Mouse (Mus musculus): ENCODE data around the gene Raly.
"Not testable (repeated sequence)": the region's sequence is repeated elsewhere in the genome, so short reads cannot be mapped to it uniquely, and the experiment has no call there.

Gene Raly

DNA sequence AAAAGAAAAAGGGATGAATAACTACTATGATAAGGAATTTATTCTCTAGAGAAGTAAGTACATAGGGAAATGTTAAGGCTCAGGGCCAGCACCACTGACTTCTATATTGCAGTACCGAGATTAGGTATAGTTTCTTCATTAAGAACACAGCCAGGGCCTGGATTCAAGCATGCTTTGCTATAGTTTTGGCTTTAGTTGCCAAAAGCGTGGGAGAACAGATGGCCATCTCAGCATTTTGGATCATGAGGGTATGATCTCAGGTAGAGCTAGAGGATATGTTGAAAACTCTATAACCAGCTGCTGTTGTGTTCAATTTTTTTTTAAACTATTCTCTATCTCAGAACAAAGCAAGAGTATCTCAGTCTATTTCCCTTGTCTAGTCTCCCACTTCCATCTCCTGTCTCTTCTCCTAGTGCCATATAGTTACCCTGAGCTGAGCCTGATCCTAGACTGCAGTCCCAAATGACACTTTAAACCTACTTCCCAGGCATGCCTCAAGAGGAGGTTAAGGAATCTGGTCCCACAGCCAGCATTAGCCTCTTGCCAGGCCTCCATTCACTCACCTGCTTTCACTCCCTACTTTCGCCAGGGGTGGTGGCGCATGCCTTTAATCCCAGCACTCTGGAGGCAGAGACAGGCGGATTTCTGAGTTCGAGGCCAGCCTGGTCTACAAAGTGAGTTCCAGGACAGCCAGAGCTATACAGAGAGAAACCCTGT, 43.4 kb downstream of the Raly start:
- DNase-seq (ENCODE audit: low read depth, low spot score): no peak

DNA sequence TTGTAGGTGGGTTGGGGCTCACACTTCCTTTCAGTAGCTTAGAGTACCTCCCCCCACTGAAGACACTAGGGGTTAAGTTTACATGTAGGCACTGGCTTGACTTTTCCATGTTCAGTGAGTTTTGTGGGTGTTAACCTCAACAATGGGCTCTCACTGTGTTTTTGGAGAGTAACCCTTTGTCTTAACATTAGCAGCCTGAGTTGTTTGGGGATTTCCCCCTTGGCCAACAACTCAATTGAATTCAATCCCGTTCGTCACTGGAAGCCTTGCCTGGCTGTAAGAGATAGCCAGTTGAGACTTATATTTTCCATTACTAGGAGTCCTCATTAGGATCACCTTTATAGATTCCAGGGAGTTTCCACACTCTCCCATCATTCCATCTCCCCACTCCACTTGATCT, 45.6 kb downstream of the Raly start:
- no peak for DNase-seq (ENCODE audit: low read depth, low spot score)

DNA sequence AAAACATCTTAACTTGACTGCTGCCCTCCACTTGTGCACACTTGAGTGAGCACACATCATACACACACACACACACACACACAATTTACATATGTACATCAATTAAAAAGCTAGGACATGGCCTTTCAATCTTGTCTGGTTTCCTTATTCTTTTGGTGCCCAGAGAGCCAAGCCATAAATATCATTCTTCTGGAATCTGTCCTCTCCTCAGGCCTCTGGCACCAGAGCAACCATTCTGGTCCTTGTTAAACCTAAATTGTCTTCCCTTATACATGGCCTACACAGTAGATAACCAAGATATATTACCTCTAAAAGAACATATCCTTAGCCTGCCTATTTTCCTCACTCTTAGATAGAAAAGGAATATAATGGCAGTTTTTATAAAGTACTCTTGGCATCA, 57.2 kb downstream of the Raly start:
- no peak for DNase-seq (ENCODE audit: low read depth, low spot score)

DNA sequence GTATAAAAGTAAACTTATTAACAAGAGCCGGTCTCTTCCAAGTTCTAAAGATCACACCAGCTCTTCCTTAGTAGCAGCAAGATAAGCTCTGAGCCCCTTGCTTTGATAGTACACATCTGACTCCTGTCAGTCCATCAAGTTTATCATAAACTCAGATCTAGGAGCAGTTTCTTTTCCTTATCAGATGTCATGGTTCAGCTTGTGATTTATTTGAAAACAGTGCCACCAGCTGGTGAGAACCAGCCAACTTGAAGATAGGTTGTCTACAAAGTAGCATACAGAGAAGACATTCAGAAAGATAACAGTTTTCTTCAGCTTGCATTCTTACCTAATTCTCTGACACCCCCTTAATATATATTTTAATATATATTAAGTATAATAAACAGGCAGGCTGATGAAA, 64.5 kb downstream of the Raly start:
- DNase-seq (ENCODE audit: low read depth, low spot score): peak; percentile 62

DNA sequence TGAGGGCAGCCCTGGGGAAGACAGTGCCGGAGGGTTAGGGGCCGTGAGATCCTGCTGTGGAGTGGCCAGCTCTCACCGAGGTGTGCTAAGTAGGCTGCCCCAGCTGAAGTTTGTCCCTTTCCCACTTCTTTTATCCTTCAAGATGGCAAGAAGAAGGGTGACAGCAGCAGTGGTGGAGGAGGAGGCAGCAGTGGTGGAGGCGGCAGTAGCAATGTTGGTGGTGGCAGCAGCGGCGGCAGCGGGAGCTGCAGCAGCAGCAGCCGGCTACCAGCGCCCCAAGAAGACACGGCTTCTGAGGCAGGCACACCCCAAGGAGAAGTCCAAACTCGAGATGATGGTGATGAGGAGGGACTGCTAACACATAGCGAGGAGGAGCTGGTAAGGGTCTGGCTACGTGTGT, 72.8 kb downstream of the Raly start:
- DNase-seq (ENCODE audit: low read depth, low spot score): no peak

DNA sequence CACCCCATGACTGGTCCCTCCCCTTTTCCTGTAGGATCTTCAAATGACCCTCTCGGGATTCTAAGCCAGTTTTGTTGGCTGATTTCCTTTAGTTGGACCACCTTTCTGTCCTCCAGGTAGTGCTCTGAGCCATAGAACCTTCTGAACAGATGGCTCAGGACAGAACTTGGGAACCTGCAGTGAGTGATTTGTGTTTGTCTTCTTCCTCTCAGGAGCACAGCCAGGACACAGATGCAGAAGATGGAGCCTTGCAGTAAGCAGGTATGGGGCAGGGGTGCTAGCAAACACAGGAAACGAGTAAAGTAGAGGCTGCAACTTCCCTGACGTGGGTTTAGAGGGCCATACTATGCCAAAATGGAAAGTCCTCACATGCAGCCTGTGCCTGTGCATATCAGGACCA, 74.8 kb downstream of the Raly start:
- DNase-seq (ENCODE audit: low read depth, low spot score): no peak

DNA sequence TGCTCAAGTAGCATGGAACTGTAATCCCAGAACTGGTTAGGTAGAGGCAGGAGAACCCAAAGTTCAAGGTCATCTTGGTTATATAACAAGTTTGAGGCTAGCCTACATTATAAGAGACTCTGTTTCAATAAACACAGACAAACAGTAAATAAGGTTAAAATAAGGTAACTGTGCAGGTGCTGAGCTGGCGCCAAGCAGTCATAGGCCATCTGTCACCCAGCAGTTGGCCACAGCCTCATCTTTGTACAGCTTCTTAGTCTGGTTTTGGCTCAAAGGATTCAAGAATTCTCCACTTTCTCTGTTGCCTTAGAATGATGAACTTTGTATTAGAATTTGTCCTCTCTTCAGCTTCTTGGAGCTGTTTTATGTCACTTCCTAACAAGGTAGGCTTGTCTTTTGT, 77.2 kb downstream of the Raly start:
- DNase-seq (ENCODE audit: low read depth, low spot score): no peak

DNA sequence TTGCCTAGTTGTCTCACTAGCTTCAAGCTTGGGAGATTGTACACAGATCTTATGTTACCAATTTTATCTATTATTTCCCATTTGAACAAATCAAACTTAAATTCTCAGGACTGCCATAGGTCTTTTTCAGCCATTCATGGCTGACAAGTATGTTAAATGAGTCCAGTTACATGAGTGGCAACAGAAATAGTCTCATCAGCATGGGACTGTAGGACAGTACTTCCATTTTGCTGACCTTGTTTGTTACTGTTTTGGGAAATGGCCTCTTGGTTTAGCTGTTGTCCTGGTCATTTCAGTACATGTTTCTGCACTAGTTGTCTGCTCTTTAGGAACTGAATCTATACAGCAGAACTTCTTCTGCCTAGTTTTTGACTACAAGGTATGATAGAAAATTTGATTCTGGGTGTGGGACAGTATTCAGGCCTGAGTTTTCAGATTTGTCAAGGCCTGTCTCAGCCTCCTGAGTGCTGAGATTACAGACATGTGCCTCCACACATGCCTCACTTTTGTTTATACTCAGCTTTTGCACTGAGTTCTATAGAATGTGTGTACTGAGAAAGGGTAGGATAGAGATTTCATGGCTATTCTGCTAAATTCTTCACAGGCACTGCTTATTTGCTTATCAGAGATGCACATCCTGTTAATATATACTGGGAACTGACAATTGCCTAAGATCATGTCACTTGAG, 79.2 kb downstream of the Raly start:
- DNase-seq (ENCODE audit: low read depth, low spot score): no peak

DNA sequence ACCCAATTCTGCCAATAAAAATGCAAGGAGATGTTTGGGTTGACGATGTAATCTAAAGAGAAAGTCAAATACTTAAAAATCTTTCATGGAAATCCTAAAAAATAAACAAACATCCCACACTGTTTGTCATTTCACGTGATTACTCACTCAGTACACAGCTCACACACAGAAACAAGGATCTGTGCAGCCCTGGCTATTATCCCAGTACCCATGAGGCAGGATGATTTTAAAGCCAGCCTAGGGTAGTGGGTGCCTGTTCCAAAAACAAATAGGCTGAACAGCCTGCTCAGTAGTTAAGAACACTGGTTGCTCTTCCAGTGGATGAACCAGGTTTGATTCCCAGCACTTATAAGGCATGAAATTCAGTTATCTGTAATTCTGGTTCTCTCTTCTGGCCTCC, 85.7 kb downstream of the Raly start:
- DNase-seq (ENCODE audit: low read depth, low spot score): no peak

DNA sequence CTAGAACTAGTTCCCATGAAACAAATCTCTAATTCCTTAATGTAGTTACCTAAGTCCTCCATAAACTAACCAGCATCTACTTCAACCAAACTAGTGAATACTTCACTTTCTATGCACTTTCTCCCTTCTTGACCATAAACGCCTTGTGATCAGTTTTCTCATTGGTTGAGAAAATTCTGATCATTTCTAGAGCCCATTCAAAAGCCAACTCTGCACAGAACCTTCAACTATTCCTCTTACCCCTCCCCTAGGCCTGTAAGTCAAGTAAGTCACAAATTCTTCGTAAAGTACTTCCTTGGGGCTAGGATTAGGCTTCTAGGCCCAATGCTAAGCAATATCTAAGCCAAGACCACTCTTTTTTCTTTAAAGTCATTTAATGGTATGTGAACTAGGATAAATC, 100.7 kb downstream of the Raly start:
- DNase-seq (ENCODE audit: low read depth, low spot score): no peak

DNA sequence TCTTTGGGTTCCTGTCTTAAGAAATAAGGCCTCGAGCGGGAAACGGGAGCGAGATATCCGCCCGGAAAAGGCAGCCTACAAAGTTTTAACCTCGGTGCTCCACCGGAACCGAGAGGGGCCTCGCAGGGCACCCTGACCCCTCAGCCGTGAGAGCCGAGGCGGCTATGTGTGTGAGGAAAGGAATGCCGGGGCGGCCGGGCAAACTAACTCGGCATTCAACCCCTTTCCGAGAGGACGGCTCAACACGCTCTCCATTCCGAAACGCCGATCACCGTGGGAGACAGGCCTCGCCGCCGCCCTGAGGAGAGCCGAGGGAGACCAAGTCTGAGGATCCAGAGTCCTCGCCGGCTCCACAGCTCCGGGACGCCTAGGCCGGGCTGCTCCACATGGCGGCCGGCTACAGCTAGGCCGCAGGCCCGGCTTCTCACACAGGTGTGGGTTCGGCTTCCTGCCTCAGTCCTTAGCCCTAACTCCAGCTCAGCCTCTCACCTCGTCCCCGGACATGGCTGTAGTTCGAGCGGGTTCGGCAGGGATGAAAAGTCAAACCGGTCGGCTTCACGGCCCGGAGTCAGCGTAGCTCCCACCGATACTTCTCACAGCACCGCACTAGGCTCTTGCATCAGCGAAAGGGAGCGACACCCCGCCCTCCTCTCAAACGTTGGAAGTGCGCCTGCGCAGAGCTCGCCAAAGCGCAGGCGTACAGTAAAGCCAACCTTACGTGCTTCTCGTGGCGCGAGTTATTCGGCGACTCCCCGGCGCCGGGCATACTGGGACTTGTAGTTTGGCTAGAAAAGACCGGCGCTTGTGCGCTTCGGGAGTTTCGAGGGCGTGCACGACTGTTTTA, 101.5 kb downstream of the Raly start, which contains the start of gene Eif2s2:
TSS of gene Eif2s2 (minus strand) at position 735 of the 844 bp plus-strand sequence.
- peak; percentile 93 for DNase-seq (ENCODE audit: low read depth, low spot score)

DNA sequence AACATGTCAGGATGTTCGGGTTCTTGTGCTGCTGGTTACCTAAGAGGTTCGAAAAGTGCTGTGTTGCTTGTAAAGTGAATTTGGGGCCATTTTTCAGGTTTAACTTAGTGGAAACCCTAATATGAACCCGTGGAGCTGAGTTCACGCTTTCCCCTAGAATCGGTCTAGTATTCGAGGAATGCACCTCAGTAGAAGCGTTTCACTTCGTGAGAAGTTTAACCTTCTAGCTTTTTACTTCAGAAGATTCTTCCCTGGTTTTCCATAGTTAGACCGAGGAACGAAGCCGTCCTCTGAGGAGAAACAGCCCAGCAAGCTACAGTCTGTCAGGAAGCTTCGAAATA, 102.1 kb downstream of the Raly start:
- peak; percentile 4 for DNase-seq (ENCODE audit: low read depth, low spot score)

DNA sequence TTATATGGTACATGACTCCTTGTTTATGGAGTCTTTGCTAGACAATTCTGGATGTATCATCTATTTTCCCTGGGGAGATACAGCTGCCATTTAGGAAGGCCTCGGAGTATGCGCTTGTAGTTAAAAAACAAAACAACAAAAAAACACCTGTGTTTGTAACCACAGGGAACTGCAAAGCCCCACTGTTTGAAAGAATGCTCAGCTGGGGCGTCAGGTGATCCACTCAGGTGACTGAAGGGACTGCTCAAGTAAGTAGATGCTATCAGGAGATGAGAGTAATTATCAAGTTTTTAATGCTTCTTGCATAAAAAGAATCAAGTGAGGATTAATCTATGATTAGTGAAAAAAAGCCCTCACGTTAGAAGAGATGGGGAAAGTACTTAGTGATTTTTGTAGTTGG, 102.7 kb downstream of the Raly start:
- no peak for DNase-seq (ENCODE audit: low read depth, low spot score)

DNA sequence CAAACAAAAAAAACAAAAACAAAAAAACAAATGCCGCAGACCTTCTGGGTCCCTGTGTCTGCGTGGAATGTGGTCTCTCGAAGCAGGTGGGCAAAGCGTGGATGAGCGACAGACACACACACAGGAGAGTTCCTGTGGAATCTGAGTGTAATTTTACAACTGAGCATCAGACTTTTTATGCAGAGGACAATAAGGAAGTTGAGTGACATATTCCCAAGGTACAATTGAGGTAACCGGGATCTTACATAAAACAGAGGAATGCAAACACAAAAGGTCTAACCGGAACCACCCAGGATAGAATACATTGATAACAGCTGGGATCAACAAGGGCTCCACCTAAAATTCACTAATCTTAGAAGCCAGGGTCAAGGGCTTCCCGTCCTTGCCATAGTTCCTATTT, 108.1 kb downstream of the Raly start:
- not testable (repeated sequence) for DNase-seq (ENCODE audit: low read depth, low spot score)

DNA sequence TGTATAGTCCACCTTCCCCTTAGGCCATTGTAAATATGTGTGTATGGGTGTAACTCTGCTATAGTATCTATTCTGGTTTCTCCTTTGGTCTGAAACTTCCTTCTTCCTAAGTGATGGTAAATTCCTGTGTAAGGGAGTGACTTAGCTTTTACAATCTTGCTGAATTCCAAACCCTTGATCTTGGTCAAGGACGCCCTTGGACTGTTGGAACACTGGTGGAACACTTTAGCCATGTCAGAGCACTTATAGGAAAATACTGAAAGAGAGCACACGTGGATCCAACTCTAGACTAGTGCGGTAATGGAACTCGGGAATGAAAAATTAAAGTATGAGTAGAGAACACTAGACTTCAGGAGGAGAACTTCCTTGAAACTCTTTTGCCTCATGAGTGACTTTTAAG, 108.5 kb downstream of the Raly start:
- not testable (repeated sequence) for DNase-seq (ENCODE audit: low read depth, low spot score)

DNA sequence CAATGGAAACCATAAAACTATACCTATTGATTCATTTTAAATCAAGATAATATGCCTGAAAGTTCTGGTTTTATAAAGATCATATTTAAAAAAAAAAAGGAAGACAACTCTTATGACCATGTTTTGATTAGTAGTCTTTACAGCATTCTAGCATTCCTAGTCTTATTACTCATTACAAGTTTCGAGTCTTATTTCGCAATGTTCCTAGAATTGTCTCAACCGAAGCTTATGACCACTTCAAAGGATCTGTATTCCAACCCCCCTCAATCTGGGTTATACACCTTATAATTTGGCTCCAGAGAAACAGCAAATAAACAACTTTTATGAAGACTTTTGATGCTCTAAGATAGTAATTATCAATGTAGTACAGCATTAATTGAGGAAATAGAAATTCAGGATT, 111.2 kb downstream of the Raly start:
- DNase-seq (ENCODE audit: low read depth, low spot score): no peak

DNA sequence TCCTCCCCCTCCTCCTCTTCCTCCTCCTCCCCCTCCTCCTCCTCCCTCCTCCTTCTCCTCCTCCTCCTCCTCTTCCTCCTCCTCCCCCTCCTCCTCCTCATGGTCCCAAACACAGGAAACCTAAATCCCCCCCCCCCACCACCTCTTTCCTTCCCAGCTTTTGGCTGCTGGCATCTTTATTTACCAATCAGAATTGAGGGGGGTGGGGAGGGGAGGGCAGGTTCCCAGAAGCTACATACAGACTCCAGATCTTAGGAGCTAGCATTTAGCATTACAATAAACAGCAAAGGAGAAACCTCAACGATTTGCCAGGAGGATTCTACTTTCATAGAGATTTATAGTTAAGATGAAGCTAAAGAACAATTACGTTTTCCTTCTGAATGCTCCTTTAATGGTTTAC, 114.9 kb downstream of the Raly start:
- DNase-seq (ENCODE audit: low read depth, low spot score): no peak

DNA sequence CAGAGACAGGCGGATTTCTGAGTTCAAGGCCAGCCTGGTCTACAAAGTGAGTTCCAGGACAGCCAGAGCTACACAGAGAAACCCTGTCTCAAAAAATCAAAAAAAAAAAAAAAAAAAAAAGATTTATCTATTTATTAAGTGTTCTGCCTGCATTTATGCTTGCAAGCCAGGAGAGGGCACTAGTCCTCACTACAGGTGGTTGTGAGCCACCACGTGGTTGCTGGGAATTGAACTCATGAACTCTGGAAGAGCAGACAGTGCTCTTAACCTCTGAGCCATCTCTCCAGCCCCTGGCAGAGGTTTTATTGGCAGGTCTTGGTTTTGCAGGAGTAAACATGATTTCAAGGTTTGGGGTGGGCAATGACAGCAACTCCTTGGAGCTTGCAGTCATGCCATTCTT, 117.3 kb downstream of the Raly start:
- DNase-seq (ENCODE audit: low read depth, low spot score): not testable (repeated sequence)

DNA sequence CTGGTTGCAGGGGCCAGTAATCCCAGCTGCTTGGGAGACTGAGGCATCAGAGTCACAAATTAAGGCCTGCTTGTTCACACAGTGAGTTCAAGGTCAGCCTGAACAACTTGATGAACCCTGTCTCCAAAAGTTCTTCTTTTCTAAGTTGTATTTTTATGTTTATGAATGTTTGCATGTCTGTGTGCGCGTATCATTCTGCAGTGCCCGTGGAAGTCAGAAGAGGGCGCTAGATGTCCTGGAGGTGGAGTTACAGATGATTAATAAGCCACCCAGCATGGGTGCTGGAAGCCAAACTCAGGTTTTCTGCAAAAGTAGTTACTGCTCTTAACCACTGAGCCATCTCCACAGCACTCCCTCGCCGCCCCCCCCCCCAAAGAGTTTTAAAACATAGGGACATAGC, 118.9 kb downstream of the Raly start:
- no peak for DNase-seq (ENCODE audit: low read depth, low spot score)

DNA sequence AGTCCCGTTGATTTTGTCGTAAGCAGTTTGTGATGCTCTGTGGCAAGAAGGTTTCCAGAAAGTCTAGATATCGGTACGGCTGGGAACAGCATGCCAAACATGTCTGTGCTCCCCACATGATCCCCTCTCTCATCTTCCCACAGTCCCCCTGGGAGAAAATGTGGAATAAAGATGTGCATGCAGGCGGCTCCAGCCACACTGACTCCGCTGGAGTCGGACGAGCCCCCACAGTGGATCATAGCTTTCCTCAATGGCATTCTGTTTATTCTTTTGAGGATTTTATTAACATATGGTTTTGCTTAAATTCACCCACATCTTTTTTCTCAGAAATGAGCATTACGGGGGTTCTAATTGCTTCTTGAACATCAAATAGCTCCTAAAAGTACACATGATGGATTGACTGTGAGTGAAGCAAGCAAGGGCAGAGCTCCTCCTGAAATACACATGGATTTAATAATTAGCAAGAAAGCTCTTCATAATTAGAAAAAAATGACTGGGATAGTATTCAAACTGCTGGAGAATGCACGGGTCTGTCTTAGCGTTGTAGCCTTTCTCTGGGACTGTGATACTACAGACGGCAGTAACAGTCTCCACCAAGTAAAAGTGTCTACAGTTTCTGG, 125.1 kb downstream of the Raly start:
- no peak for DNase-seq (ENCODE audit: low read depth, low spot score)

DNA sequence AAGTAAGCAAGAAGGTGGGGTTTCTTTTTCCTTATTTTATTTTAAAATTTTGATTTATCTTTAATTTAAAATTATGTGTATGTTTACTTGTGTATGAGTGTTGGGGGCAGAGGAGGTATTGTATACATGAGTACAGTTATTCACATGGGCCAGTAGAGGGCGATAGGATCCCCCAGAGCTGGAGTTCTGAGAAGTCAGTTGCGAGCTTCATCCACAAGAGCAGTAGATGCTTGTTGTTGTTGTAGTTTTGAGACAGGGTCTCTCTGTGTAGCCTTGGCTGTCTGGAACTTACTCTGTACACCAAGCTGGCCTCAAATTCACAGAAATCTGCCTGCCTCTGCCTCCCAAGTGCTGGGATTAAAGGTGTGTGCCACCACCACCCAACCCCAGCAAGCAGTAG, 125.7 kb downstream of the Raly start:
- DNase-seq (ENCODE audit: low read depth, low spot score): no peak
